Mouse (Mus musculus) bone marrow macrophage, adult 2 months (primary cell): ENCODE data around the gene Syndig1. TPM values are rescaled to one million over a fixed set of nuclear protein-coding genes. Genes with fewer than 3 reads are reported as not detected.

Experiments
- H3K27ac ChIP-seq: 2 replicates; pipeline ENCODE4 v1.5.1; 2012; ENCODE audit warnings: low read depth, low read length; ENCODE audit not compliant: insufficient read depth
- H3K4me1 ChIP-seq: 2 replicates; pipeline ENCODE4 v1.6.1; 2012; ENCODE audit warnings: low read length; ENCODE audit not compliant: control insufficient read depth, insufficient read depth
- H3K4me3 ChIP-seq: 2 replicates; pipeline ENCODE4 v1.5.1; 2012; ENCODE audit warnings: mild to moderate bottlenecking, low read length, moderate library complexity; ENCODE audit not compliant: insufficient read depth
- CTCF ChIP-seq: IDR thresholded peaks from 2 replicates; pipeline ENCODE4 v1.5.1; 2012; ENCODE audit warnings: low read depth, mild to moderate bottlenecking, low read length, moderate library complexity
- POLR2A ChIP-seq: IDR thresholded peaks from 2 replicates; pipeline ENCODE4 v1.6.1; 2012; ENCODE audit warnings: mild to moderate bottlenecking, low read depth, low read length, borderline replicate concordance
- polyA plus RNA-seq: library from polyadenylated mRNA; stranded (reverse); fragments of >200 nt; gene quantifications from 2 replicates; pipeline ENCODE4 v1.2.4, GENCODE M21; 2012; ENCODE audit not compliant: missing spikeins, insufficient read depth, insufficient read length

The Syndig1 gene
- polyA plus RNA-seq, 1 experiment = not detected

- Histone ChIP-seq H3K4me1 (no peaks in the 10 kb centered on the region), H3K4me3 (no peak overlapping the region), H3K27ac (no peak overlapping the region)
- TF ChIP-seq CTCF (no peak), POLR2A (no peak)
These were observed 94.5 kb downstream of the Syndig1 start for GRCm38 (mm10) chr2:149923561-149923960.

- no peaks in the 10 kb centered on the region for H3K4me1 ChIP-seq
- no peak overlapping the region for H3K4me3 ChIP-seq
- no peak overlapping the region for H3K27ac ChIP-seq
- TF ChIP-seq CTCF (no peak), POLR2A (no peak)
These were observed 96.9 kb downstream of the Syndig1 start for GRCm38 (mm10) chr2:149925911-149926310.

GRCm38 (mm10) chr2:149927001-149927400 lies 98.0 kb downstream of the Syndig1 start:
- H3K4me3 ChIP-seq = no peak overlapping the region
- H3K27ac ChIP-seq = no peak overlapping the region
- TF ChIP-seq POLR2A (no peak), CTCF (no peak)
- H3K4me1 ChIP-seq = no peaks in the 10 kb centered on the region

- no peak for TF ChIP-seq CTCF
- no peak for TF ChIP-seq POLR2A
- Histone ChIP-seq H3K27ac (no peak overlapping the region), H3K4me1 (no peaks in the 10 kb centered on the region), H3K4me3 (no peak overlapping the region)
These were observed 98.5 kb downstream of the Syndig1 start for GRCm38 (mm10) chr2:149927481-149927880.

- no peak for TF ChIP-seq CTCF
- TF ChIP-seq POLR2A = no peak
- Histone ChIP-seq H3K27ac (no peak overlapping the region), H3K4me1 (no peaks in the 10 kb centered on the region), H3K4me3 (no peak overlapping the region)
These were observed 101.0 kb downstream of the Syndig1 start for GRCm38 (mm10) chr2:149929986-149930385.

- no peak overlapping the region for H3K27ac ChIP-seq
- H3K4me3 ChIP-seq = no peak overlapping the region
- no peak for TF ChIP-seq CTCF
- no peak for TF ChIP-seq POLR2A
- no peaks in the 10 kb centered on the region for H3K4me1 ChIP-seq
These were observed 102.1 kb downstream of the Syndig1 start for GRCm38 (mm10) chr2:149931111-149931510.

GRCm38 (mm10) chr2:149932095-149932494 lies 103.1 kb downstream of the Syndig1 start:
- no peak overlapping the region for H3K4me3 ChIP-seq
- TF ChIP-seq POLR2A (no peak), CTCF (no peak)
- no peaks in the 10 kb centered on the region for H3K4me1 ChIP-seq
- H3K27ac ChIP-seq = no peak overlapping the region

- H3K27ac ChIP-seq = no peak overlapping the region
- TF ChIP-seq POLR2A = no peak
- no peak for TF ChIP-seq CTCF
These were observed 104.4 kb downstream of the Syndig1 start for GRCm38 (mm10) chr2:149933247-149933898.

GRCm38 (mm10) chr2:149934139-149934538 lies 105.1 kb downstream of the Syndig1 start:
- Histone ChIP-seq H3K4me1 (no peaks in the 10 kb centered on the region), H3K4me3 (no peak overlapping the region), H3K27ac (no peak overlapping the region)
- TF ChIP-seq CTCF (no peak), POLR2A (no peak)

More at GRCm38 (mm10) chr2:149933247-149933898, 104.4 kb downstream of the Syndig1 start:
- Histone ChIP-seq H3K4me1 (no peaks in the 10 kb centered on the region), H3K4me3 (no peak overlapping the region)

GRCm38 (mm10) chr2:149938829-149939228 lies 109.8 kb downstream of the Syndig1 start:
- no peak overlapping the region for H3K27ac ChIP-seq
- TF ChIP-seq POLR2A = no peak
- no peak for TF ChIP-seq CTCF
- no peaks in the 10 kb centered on the region for H3K4me1 ChIP-seq
- no peak overlapping the region for H3K4me3 ChIP-seq

- Histone ChIP-seq H3K27ac (no peak overlapping the region), H3K4me1 (no peaks in the 10 kb centered on the region), H3K4me3 (no peak overlapping the region)
- no peak for TF ChIP-seq CTCF
- TF ChIP-seq POLR2A = no peak
These were observed 110.6 kb downstream of the Syndig1 start for GRCm38 (mm10) chr2:149939586-149939985.
